Mouse (Mus musculus) c-Kit-positive CD71-positive TER-119-negative erythroid progenitor cells, embryonic 14.5 days (primary cell): ENCODE measurements around the gene Plxna2.
A peak's percentile ranks its signal among the peaks of the same experiment; 100 is the strongest.

ENCODE experiments used
- DNase-seq: peaks from one replicate; pipeline ENCODE4 v3.0.0-alpha.2; 2013; ENCODE audit warnings: low read depth

Gene Plxna2

DNA sequence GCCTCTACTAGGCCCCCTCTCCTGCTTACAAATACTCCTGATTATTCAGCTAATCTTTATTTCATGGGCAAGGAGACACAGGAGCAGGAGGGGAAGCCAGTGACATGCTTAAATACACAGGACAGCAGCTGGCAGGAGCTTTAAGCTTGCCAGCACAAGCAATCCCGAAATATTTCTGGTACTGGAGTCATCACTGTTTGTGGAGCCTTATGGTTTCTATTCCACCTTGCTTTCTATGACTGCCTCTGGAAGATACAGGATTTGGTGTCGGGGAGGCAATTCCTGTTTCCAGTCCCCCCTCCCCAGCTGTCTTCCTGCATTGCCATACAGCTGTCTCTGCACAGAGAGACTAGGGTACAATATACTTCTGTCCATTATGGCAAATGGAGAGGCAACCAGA, 4.7 kb downstream of the Plxna2 start:
- DNase-seq, result no peak

- DNase-seq, result no peak
These were observed 5.6 kb downstream of the Plxna2 start for GRCm38 (mm10) chr1:194623641-194624040.

GRCm38 (mm10) chr1:194624411-194624810, 6.4 kb downstream of the Plxna2 start:
- peak; percentile 21 for DNase-seq

DNA sequence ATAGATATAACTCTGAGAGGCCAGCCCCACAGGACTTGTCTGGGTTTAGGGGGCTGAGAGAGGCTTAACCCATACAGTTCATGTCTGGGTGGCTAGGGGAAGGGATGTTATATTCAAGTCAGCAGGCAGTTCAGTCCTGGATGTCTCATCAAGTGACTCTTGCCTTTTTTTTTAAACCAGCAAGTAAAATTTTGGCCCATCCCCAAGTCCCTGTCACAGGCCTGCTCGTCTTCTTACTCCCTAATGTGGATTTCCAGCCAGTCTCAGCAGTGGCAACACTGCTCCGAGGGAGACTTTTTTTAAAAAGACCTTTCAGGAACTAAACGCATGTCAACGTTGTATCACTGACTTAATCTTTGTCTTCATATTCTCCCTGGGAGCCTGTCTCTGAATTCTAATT, 7.0 kb downstream of the Plxna2 start:
- no peak for DNase-seq

DNA sequence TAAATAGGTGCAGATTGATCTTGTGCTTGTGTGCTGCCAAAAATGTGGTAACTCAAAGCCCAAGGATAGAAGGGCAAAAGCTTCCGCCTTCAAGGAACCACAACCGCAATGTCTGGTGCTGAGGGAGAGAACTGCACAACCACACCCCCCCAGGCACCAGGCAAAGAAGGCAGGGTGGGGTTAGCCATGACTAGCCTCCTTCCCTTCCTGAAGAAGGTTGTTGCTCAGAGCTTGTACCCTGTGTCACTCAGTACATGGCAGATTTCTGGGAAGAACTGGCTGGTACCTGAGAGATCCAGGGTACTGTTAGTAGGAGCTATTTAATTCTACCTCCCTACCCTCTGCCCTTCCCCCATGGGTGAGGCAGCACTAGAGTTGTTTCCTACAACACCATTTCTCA, 8.1 kb downstream of the Plxna2 start:
- DNase-seq, result no peak

- no peak for DNase-seq
These were observed 9.3 kb downstream of the Plxna2 start for GRCm38 (mm10) chr1:194627286-194627685.

- no peak for DNase-seq
These were observed 11.2 kb downstream of the Plxna2 start for GRCm38 (mm10) chr1:194629135-194629689.

DNA sequence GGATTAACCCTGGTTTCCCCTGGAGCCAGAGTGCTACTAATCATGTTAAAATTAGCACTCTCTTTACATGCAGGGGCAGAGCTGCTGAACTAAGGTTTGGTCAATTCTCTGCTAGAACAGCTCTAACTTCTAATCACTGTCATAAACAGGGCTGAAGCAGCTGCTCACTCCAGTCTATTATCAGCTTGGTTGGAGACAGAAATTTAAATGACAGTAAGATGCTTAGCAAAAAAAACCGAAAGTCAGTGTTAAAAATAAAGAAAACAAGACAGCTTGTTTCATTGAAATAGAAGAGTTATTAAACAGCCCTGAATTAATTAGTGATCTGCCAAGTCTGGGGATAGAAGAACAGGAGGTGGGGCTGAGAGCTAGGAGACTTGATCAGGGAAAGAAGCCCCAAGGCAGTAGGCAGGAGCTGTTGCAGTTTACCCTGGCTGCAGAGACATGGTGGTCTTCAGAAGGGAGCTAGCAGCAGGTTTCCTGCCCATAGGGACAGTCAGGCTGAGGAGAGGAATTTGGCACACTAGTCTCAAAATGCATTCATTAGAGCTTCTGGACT, 12.6 kb downstream of the Plxna2 start:
- no peak for DNase-seq

GRCm38 (mm10) chr1:194631574-194631973, 13.6 kb downstream of the Plxna2 start:
- no peak for DNase-seq

GRCm38 (mm10) chr1:194632029-194632428, 14.0 kb downstream of the Plxna2 start:
- no peak for DNase-seq

GRCm38 (mm10) chr1:194635411-194635810, 17.4 kb downstream of the Plxna2 start:
- no peak for DNase-seq

DNA sequence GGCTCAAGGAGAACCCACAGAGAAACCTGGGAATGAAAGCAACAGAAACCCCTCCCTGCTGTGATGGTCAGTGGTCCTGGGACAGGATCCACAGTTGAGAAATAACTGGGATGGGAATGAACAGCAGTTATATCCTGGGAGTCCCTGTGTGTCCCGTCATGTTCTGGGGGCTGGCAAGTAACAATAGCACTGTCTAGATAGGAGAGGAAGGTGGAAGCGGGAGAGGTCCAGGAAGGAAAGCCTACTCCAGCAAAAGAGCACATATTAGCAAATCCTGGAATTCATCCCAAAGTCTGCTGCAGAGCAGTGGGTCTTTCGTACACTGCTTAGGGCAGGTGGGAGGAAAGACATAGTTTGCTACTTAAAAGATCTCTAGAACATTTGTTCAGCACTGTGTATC, 17.9 kb downstream of the Plxna2 start:
- no peak for DNase-seq

- no peak for DNase-seq
These were observed 19.6 kb downstream of the Plxna2 start for GRCm38 (mm10) chr1:194637391-194638304.

DNA sequence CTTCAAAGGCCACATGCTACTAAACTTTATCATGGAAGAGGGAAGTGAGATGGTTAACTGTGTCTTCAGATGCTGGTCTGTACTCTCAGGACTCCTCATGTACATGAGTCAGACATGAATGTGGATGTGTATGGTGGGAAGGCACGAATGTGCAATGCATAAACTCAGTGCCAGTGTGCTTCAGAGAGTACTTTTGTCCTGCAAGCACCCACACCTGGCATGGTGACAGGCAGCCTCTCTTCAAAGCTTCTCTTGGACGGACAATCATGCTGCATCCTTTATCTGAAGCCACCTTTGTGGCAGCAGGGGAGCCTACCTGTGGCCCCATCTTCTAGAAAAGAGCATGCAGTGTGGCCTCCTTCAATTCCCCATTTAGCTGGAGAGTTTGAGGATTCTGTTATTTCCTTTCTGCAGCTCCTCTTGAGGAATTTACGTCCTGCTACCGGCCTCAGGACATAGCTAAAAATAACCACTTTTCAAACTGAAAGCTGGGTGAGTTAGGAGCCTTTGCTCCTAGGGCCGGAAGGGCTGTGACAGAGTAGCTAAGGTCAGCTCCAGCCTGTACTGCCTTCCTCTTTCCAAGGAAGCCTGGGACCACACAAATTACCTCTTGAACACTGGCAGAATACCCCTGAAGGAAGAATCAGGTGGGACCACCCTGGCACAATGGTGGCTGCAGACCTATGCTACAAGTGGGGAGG, 23.7 kb downstream of the Plxna2 start:
- no peak for DNase-seq

GRCm38 (mm10) chr1:194642302-194642787, 24.3 kb downstream of the Plxna2 start:
- no peak for DNase-seq

DNA sequence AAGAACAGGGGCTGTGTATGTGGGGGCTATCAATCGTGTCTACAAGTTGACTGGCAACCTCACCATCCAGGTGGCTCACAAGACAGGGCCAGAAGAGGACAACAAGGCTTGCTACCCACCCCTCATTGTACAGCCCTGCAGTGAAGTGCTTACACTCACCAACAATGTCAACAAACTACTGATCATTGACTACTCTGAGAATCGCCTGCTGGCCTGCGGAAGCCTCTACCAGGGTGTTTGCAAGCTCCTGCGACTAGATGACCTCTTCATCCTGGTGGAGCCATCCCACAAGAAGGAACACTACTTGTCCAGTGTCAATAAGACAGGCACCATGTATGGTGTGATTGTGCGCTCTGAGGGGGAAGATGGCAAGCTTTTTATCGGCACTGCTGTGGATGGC, 25.9 kb downstream of the Plxna2 start:
- no peak for DNase-seq

GRCm38 (mm10) chr1:194645898-194646297, 27.9 kb downstream of the Plxna2 start:
- no peak for DNase-seq

- no peak for DNase-seq
These were observed 32.1 kb downstream of the Plxna2 start for GRCm38 (mm10) chr1:194650076-194650475.

GRCm38 (mm10) chr1:194650566-194650965, 32.5 kb downstream of the Plxna2 start:
- DNase-seq, result no peak

- DNase-seq, result no peak
These were observed 34.0 kb downstream of the Plxna2 start for GRCm38 (mm10) chr1:194651987-194652386.

DNA sequence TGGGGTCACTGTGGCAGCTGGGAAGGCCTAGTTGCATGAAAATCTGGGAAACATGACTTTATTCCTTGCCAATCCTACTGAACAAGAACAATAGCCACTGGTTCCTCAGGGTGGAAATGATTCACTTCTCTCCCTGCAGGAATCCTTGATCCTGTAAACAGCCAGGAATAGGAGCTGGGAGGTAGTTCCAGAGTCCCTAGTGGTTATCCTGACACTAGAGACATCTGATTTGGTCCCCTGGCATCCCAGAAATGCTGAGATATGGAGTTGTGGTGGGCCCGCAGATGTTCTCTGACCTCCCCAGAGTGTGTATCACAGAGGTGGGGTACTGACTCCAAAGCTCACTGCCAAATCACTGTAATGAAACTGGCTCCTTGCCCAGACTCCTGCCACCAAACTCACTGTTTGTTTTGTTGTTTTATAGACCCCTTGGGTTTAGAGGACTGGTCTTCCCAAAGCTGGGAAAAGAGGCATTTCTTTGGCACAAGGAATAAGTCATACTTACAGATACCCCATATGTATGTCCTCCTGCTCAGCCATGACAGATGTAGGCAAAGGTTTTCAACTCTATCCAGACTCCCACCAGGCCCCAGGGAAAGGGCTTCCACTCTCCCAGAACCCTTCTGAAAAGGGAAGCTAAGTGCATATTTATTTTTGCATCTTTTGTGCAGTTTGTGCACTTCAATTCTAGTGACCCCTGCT, 40.6 kb downstream of the Plxna2 start:
- no peak for DNase-seq
